Mouse (Mus musculus) limb, embryonic 11.5 days (tissue): ENCODE results near the gene Sod2. TPM values are rescaled to one million over a fixed set of nuclear protein-coding genes. Genes with fewer than 3 reads are reported as not detected.
"Not testable (repeated sequence)": the region's sequence is repeated elsewhere in the genome, so short reads cannot be mapped to it uniquely, and the experiment has no call there.

Experiments
- ATAC-seq: fragments of 200-750 bp; cut with Nextera tagmentation; 2 replicates; pipeline ENCODE4 v1.8.0; 2017; ENCODE audit warnings: low read depth; ENCODE audit not compliant: insufficient number of reproducible peaks, low FRiP score, low TSS enrichment
- DNase-seq: peaks from one replicate; pipeline ENCODE4 v3.0.0-alpha.2; 2015; ENCODE audit warnings: low spot score
- H3K27ac ChIP-seq: fragments of 300-500 bp; sonication (generic); replicated peaks from 2 replicates; pipeline ENCODE4 v1.5.1; 2014; ENCODE audit warnings: low read depth, mild to moderate bottlenecking, low read length
- H3K27me3 ChIP-seq: fragments of 300-500 bp; sonication (generic); 2 replicates; pipeline ENCODE4 v1.6.1; 2014; ENCODE audit warnings: mild to moderate bottlenecking, low read length, mixed read lengths; ENCODE audit not compliant: control insufficient read depth, insufficient read depth
- H3K36me3 ChIP-seq: fragments of 300-500 bp; sonication (generic); 2 replicates; pipeline ENCODE4 v1.6.1; 2014; ENCODE audit warnings: mild to moderate bottlenecking, low read length, moderate library complexity, mixed read lengths; ENCODE audit not compliant: control insufficient read depth, insufficient read depth
- H3K4me1 ChIP-seq: fragments of 300-500 bp; sonication (generic); 2 replicates; pipeline ENCODE4 v1.6.1; 2014; ENCODE audit warnings: low read length, mixed read lengths; ENCODE audit not compliant: control insufficient read depth, insufficient read depth
- H3K4me2 ChIP-seq: fragments of 300-500 bp; sonication (generic); 2 replicates; pipeline ENCODE4 v1.6.1; 2014; ENCODE audit warnings: low read depth, mild to moderate bottlenecking, moderate library complexity; ENCODE audit not compliant: severe bottlenecking
- H3K4me3 ChIP-seq: fragments of 300-500 bp; sonication (generic); 2 replicates; pipeline ENCODE4 v1.5.1; 2014; ENCODE audit warnings: low read depth, low read length
- H3K9ac ChIP-seq: fragments of 300-500 bp; sonication (generic); 2 replicates; pipeline ENCODE4 v1.6.1; 2014; ENCODE audit warnings: mild to moderate bottlenecking, low read length
- H3K9me3 ChIP-seq: fragments of 300-500 bp; sonication (generic); 2 replicates; pipeline ENCODE4 v1.6.1; 2016; ENCODE audit warnings: low read length; ENCODE audit not compliant: control insufficient read depth
- WGBS: fragments of 180-500 bp; shearing (Covaris S2); extraction: QIAGEN DNeasy Blood & Tissue Kit; methylation state at CpG from one replicate; pipeline ENCODE4 v1.1.7; 2014; 5-methylcytosine and 5-hydroxymethylcytosine counted together
- polyA plus RNA-seq: library from polyadenylated mRNA; unstranded; fragments of >200 nt; fragmentation: Nextera tagmentation; extraction: Ambion mirVana; gene quantifications from 2 replicates; pipeline ENCODE4 v1.2.1, GENCODE M21; 2014

Sod2 gene
- polyA plus RNA-seq: 101 and 106 TPM in 2 replicates

DNA sequence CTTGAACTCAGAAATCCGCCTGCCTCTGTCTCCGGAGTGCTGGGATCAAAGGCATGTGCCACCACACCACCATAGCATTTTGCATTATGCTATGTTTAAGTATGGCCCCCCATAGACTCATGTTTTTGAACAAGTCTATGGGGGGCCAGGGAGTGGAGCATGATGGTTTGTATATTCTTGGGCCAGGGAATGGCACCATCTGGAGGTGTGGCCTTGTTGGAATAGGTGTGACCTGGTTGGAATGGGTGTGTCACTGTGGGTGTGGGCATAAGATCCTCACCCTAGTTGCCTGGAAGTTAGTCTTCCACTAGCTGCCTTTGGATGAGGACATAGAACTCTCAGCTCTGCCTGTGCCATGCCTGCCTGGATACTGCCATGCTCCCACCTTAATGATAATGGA is at the start of gene Sod2:
Sod2 (plus strand) TSS at position 301 of the 400 bp plus-strand sequence.
- H3K9ac ChIP-seq: 0 out of 2 replicates have a peak within 1 kb of the TSS, but pooled peaks have one; percentile 22
- DNase-seq, H3K36me3 ChIP-seq, H3K27me3 ChIP-seq, H3K4me1 ChIP-seq, H3K9me3 ChIP-seq, ATAC-seq: not testable (repeated sequence)
- 93% methylated on average over 2 of the region's 2 CpGs for WGBS
- H3K4me2 ChIP-seq: peak within 1 kb of the TSS; percentile 79
- peak within 1 kb of the TSS; percentile 55 for H3K4me3 ChIP-seq
- 0 out of 2 replicates have a peak within 1 kb of the TSS, but pooled peaks have one; percentile 30 for H3K27ac ChIP-seq

DNA sequence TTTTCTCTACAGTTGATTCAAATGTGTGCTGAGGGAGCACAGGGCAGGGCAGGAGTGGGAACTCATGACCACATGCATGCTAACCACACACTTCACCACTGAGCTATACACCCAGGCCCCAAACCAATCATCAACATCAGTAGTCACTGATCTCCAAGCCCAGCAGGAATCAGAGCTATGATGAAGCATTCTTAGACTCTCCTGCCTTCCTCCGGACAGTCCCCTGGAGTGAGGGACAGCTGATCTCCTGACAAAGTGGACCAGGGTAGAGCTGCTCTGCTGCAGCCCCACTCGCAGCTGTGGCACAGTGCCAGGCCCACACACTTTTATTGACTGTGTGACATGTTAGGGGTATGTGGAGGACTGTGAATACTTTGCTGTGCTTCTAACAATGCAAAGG is 47.3 kb upstream of the Sod2 start:
- WGBS: 29% methylated on average over 1 of the region's 2 CpGs
- H3K9me3 ChIP-seq, H3K36me3 ChIP-seq, H3K4me3 ChIP-seq, H3K4me1 ChIP-seq, H3K27me3 ChIP-seq, H3K9ac ChIP-seq, H3K27ac ChIP-seq, DNase-seq, ATAC-seq: not testable (repeated sequence)
- peak overlapping the region; percentile 25; the same call in 1 of the 2 replicates for H3K4me2 ChIP-seq

DNA sequence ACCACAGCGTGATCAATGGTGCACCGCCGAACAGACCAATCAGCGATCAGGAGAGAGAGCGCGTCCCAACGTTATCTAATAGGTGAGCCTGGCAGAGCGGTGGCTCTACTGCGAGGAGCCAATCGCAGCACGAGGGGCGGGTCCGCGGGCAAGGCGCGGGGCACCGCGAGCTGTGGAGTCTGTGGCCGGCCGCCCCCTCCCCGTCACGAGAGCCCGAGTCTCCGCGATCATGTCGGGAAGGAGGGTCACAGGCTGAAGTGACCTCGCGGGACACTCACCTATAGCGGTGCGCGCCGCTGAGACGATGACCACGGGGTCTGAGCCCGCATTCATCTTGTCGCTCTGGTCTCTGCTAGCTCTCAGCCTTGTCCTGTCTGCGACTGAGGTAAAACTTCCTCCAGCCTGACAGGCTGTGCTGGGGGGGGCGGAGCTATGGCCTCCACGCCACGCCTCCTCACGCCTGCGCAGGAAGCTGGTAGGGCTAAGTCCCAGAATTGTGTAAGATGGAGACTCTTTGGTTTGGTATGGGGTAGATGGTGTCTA is 46.2 kb upstream of the Sod2 start, which contains the start of gene Acat2:
Acat2 (minus strand) TSS at position 417 of the 543 bp plus-strand sequence.
- under 1% methylated on average over 37 of the region's 42 CpGs for whole genome bisulfite sequencing
- Histone ChIP-seq H3K36me3 (peaks cover 3% of the 10 kb centered on the region; the same call in 1 of the 2 replicates), H3K4me3 (peak within 1 kb of the TSS; percentile 67), H3K9me3 (no peaks in the 10 kb centered on the region), H3K27ac (peak within 1 kb of the TSS; percentile 63; the same call in 1 of the 2 replicates), H3K9ac (peak within 1 kb of the TSS; percentile 61), H3K27me3 (no peaks in the 10 kb centered on the region), H3K4me1 (no peaks in the 10 kb centered on the region; the same call in 1 of the 2 replicates), H3K4me2 (peak within 1 kb of the TSS; percentile 55)
- ATAC-seq: peak; percentile 98
- DNase-seq: peak; percentile 91

DNA sequence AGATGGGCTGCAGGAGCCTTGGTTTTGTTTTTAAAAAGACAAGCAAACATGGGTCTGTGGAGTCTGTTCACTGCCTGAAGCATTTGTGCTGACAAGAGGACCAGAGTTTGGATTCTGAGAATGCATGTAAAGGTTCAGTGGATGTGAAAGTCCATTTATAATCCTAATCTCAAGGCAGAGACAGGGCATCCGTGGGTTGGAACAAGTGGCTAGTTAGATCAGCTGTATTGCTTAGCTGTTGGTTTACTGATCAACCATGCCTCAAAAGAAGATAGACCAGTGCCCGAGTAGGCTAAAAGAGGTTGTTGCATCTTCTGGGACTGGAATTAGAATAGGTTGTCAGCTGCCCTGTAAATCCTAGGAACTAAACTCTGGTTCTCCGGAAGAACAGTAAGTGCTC is 43.2 kb upstream of the Sod2 start:
- ATAC-seq (no peak), DNase-seq (no peak)
- Histone ChIP-seq H3K4me2 (no peak overlapping the region), H3K27me3 (no peaks in the 10 kb centered on the region), H3K27ac (no peak overlapping the region), H3K4me1 (no peaks in the 10 kb centered on the region; the same call in 1 of the 2 replicates), H3K9ac (no peak overlapping the region), H3K4me3 (no peak overlapping the region), H3K36me3 (peaks cover 2% of the 10 kb centered on the region; the same call in 1 of the 2 replicates), H3K9me3 (no peaks in the 10 kb centered on the region)
- 82% methylated on average over 3 of the region's 3 CpGs for WGBS

DNA sequence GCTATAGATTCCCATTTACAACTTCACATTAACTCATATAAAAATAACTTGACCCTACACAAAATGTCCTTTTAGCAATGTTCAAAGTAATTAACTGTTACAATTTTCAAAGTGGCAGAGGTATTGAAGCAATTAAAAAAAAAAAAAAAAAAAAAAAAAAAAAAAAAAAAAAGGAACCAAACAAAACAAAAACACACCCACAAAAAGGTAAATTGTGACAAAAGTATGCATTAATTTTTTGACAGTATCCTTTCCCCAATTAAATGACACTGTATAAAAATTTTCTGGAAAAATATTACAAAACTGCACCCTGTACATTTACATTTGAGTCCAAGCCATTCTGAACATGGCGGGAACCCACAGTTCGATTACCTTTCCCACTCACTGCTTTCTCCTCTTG is 39.5 kb upstream of the Sod2 start:
- Histone ChIP-seq H3K9me3 (no peaks in the 10 kb centered on the region), H3K4me2 (no peak overlapping the region), H3K27me3 (no peaks in the 10 kb centered on the region), H3K27ac (no peak overlapping the region), H3K4me1 (no peaks in the 10 kb centered on the region), H3K36me3 (peaks cover 2% of the 10 kb centered on the region; the same call in 1 of the 2 replicates), H3K9ac (no peak overlapping the region), H3K4me3 (no peak overlapping the region)
- 95% methylated on average over 2 of the region's 2 CpGs for WGBS
- DNase-seq (no peak), ATAC-seq (no peak)

DNA sequence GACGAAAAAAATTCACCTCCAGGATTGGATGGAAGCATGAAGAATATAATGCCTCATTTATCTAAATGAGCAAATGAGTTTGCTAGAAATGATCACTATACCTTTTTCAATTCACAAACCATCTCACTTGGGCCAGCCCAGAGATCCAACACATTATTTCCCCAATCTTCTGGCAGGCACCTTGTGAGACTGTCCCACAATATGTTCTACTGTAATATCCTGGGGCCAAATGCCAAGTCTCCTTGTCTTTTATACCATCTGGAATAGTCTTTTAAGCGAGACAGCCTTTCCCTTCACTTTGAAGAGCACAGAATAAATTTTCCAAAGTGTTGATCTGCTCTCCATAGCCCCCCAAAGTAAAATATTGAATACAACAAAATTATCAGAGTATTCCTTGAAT is 32.8 kb upstream of the Sod2 start:
- peaks cover 7% of the 10 kb centered on the region for H3K36me3 ChIP-seq
- H3K9me3 ChIP-seq: no peaks in the 10 kb centered on the region
- H3K9ac ChIP-seq: no peak overlapping the region
- no peak overlapping the region for H3K27ac ChIP-seq
- DNase-seq (no peak), ATAC-seq (no peak)
- no peaks in the 10 kb centered on the region for H3K4me1 ChIP-seq
- WGBS: 88% methylated on average over 2 of the region's 2 CpGs
- H3K4me2 ChIP-seq: no peak overlapping the region
- no peak overlapping the region for H3K4me3 ChIP-seq
- H3K27me3 ChIP-seq: no peaks in the 10 kb centered on the region

DNA sequence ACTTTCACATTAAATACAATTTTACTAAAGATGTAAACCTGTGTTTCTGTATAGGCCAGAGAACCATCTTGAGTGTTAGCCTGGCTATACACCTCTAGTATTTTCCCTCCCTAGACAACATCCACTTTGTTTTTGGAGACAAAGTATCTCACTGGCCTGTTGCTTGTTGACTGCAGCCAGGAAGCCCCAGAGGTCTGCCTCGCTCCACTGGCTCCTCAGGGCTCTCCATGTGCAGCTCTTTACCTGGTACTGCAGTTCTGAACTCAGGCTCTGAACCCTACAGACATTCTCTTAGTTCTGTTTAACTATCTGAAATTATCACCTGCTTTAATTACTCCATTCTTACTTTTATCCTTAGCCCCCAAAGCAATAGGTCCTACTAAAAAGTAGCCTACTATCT is 28.1 kb upstream of the Sod2 start:
- ATAC-seq: no peak
- no peaks in the 10 kb centered on the region for H3K4me1 ChIP-seq
- H3K9ac ChIP-seq: no peak overlapping the region
- peaks cover 26% of the 10 kb centered on the region for H3K36me3 ChIP-seq
- no peak overlapping the region for H3K4me2 ChIP-seq
- H3K9me3 ChIP-seq: no peaks in the 10 kb centered on the region
- no peak overlapping the region for H3K4me3 ChIP-seq
- DNase-seq: no peak
- H3K27me3 ChIP-seq: no peaks in the 10 kb centered on the region
- WGBS: 91% methylated on average over 1 of the region's 1 CpGs
- no peak overlapping the region for H3K27ac ChIP-seq

DNA sequence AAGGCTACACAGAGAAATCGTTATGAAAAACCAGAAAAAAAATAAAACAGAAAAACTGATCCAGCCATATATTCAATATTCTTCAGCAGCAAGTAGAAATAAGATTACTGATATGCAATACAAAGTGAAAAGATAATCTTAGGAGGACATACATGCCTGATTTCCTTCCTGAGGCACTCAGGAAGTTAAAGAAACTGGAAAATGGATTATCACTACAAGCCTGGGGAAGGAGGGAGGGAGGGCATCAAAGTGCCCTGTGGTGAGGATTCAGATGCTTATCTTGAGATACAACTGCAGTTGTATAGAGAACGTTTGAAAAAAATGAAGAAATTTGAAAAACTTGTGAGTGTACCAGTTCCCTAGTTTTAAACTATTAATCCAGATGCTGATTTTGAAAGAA is 22.7 kb upstream of the Sod2 start:
- 90% methylated on average over 2 of the region's 2 CpGs for WGBS

DNA sequence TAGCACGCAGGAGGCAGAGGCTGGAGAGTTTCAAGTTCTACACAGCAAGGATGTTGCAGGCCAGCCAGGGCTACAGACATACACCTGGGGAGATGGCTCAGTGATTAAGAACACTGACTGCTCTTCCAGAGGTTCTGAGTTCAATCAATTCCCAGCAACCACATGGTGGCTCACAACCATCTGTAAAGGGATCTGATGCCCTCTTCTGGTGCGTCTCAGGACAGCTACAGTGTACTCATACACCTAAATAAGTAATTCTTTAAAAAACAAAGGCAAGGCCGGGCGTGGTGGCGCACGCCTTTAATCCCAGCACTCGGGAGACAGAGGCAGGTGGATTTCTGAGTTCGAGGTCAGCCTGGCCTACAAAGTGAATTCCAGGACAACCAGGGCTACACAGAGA is 18.6 kb upstream of the Sod2 start:
- not testable (repeated sequence) for H3K36me3 ChIP-seq

More for the DNA sequence above, 22.7 kb upstream of the Sod2 start:
- no peak for ATAC-seq
- H3K36me3 ChIP-seq: peaks cover 27% of the 10 kb centered on the region
- H3K9ac ChIP-seq: no peak overlapping the region
- H3K9me3 ChIP-seq: no peaks in the 10 kb centered on the region
- DNase-seq: no peak
- no peaks in the 10 kb centered on the region for H3K27me3 ChIP-seq
- no peaks in the 10 kb centered on the region for H3K4me1 ChIP-seq
- H3K4me3 ChIP-seq: no peak overlapping the region
- no peak overlapping the region for H3K27ac ChIP-seq
- no peak overlapping the region for H3K4me2 ChIP-seq

More for the DNA sequence above, 18.6 kb upstream of the Sod2 start:
- 97% methylated on average over 8 of the region's 8 CpGs for WGBS
- H3K9ac ChIP-seq, ATAC-seq, H3K27ac ChIP-seq, H3K4me3 ChIP-seq, H3K4me1 ChIP-seq, DNase-seq, H3K4me2 ChIP-seq, H3K27me3 ChIP-seq, H3K9me3 ChIP-seq: not testable (repeated sequence)
